Mouse (Mus musculus): ENCODE results near the gene Nat10. TPM values are rescaled to one million over a fixed set of nuclear protein-coding genes. Genes with fewer than 3 reads are reported as not detected.
A peak's percentile ranks its signal among the peaks of the same experiment; 100 is the strongest.

Nat10 gene
- polyA plus RNA-seq, 1 experiment = 55.7 TPM

- DNase-seq (ENCODE audit: extremely low spot score in 1 of 2, low spot score in 1 of 2) = no peak
Observed at GRCm38 (mm10) chr2:103746761-103747160, 14.3 kb downstream of the Nat10 start.

GRCm38 (mm10) chr2:103746096-103746495 is 15.0 kb downstream of the Nat10 start:
- peak in 1 of 2 experiments; percentile 23 for DNase-seq (ENCODE audit: extremely low spot score in 1 of 2, low spot score in 1 of 2)

GRCm38 (mm10) chr2:103745481-103745880 is 15.6 kb downstream of the Nat10 start:
- DNase-seq (ENCODE audit: extremely low spot score in 1 of 2, low spot score in 1 of 2) = no peak

- peak in 1 of 2 experiments; percentile 78 for DNase-seq (ENCODE audit: extremely low spot score in 1 of 2, low spot score in 1 of 2)
Observed at GRCm38 (mm10) chr2:103743988-103744387, 17.1 kb downstream of the Nat10 start.

GRCm38 (mm10) chr2:103743536-103743935 is 17.5 kb downstream of the Nat10 start:
- no peak for DNase-seq (ENCODE audit: extremely low spot score in 1 of 2, low spot score in 1 of 2)

GRCm38 (mm10) chr2:103742821-103743220 is 18.2 kb downstream of the Nat10 start:
- no peak for DNase-seq (ENCODE audit: extremely low spot score in 1 of 2, low spot score in 1 of 2)

- DNase-seq (ENCODE audit: extremely low spot score in 1 of 2, low spot score in 1 of 2) = no peak
Observed at GRCm38 (mm10) chr2:103731423-103731822, 29.6 kb downstream of the Nat10 start.

GRCm38 (mm10) chr2:103730999-103731398 is 30.1 kb downstream of the Nat10 start:
- peak; percentile 76 to 80 for DNase-seq (ENCODE audit: extremely low spot score in 1 of 2, low spot score in 1 of 2)

GRCm38 (mm10) chr2:103728027-103728540 is 33.0 kb downstream of the Nat10 start:
- DNase-seq (ENCODE audit: extremely low spot score in 1 of 2, low spot score in 1 of 2) = no peak

GRCm38 (mm10) chr2:103724521-103724920 is 36.5 kb downstream of the Nat10 start:
- no peak for DNase-seq (ENCODE audit: extremely low spot score in 1 of 2, low spot score in 1 of 2)

- no peak for DNase-seq (ENCODE audit: extremely low spot score in 1 of 2, low spot score in 1 of 2)
Observed at GRCm38 (mm10) chr2:103719292-103719646, 41.8 kb downstream of the Nat10 start.

GRCm38 (mm10) chr2:103718594-103719291 is 42.3 kb downstream of the Nat10 start:
- DNase-seq (ENCODE audit: extremely low spot score in 1 of 2, low spot score in 1 of 2) = peak; percentile 55 to 82

- DNase-seq (ENCODE audit: extremely low spot score in 1 of 2, low spot score in 1 of 2) = no peak
Observed at GRCm38 (mm10) chr2:103714412-103714811, 46.7 kb downstream of the Nat10 start.

GRCm38 (mm10) chr2:103713831-103714230 is 47.2 kb downstream of the Nat10 start:
- DNase-seq (ENCODE audit: extremely low spot score in 1 of 2, low spot score in 1 of 2) = no peak

GRCm38 (mm10) chr2:103710849-103711248 is 50.2 kb downstream of the Nat10 start:
- DNase-seq (ENCODE audit: extremely low spot score in 1 of 2, low spot score in 1 of 2) = no peak

GRCm38 (mm10) chr2:103707056-103707776 is 53.9 kb downstream of the Nat10 start:
- no peak for DNase-seq (ENCODE audit: extremely low spot score in 1 of 2, low spot score in 1 of 2)

GRCm38 (mm10) chr2:103706226-103706625 is 54.8 kb downstream of the Nat10 start:
- DNase-seq (ENCODE audit: extremely low spot score in 1 of 2, low spot score in 1 of 2) = peak; percentile 38 to 69

- no peak for DNase-seq (ENCODE audit: extremely low spot score in 1 of 2, low spot score in 1 of 2)
Observed at GRCm38 (mm10) chr2:103705826-103706225, 55.2 kb downstream of the Nat10 start.

GRCm38 (mm10) chr2:103703865-103704264 is 57.2 kb downstream of the Nat10 start:
- DNase-seq (ENCODE audit: extremely low spot score in 1 of 2, low spot score in 1 of 2) = no peak

- DNase-seq (ENCODE audit: extremely low spot score in 1 of 2, low spot score in 1 of 2) = no peak
Observed at GRCm38 (mm10) chr2:103703336-103703735, 57.7 kb downstream of the Nat10 start.

GRCm38 (mm10) chr2:103700514-103700913 is 60.6 kb downstream of the Nat10 start:
- DNase-seq (ENCODE audit: extremely low spot score in 1 of 2, low spot score in 1 of 2) = no peak

GRCm38 (mm10) chr2:103696177-103696576 is 64.9 kb downstream of the Nat10 start:
- no peak for DNase-seq (ENCODE audit: extremely low spot score in 1 of 2, low spot score in 1 of 2)

Measured in frontal cortex, adult 2 months (tissue).